Mouse (Mus musculus) olfactory bulb, adult 2 months (tissue): ENCODE measurements around the gene Tnfrsf25.

Experiments
- CTCF ChIP-seq: fragments of 200-500 bp; IDR thresholded peaks from 2 replicates; pipeline ENCODE4 v1.5.1; 2012; ENCODE audit warnings: low read depth, mild to moderate bottlenecking, low read length, moderate library complexity; ENCODE audit not compliant: insufficient read depth
- POLR2A ChIP-seq: fragments of 200-500 bp; IDR thresholded peaks from 2 replicates; pipeline ENCODE4 v1.6.1; 2012; ENCODE audit warnings: mild to moderate bottlenecking, low read depth, low read length, moderate library complexity; ENCODE audit not compliant: insufficient read depth

GRCm38 (mm10) chr4:152162748-152163147, 47.0 kb downstream of the Tnfrsf25 start:
- TF ChIP-seq CTCF (no peak), POLR2A (no peak)
